Mouse (Mus musculus): ENCODE results near the gene Mapkap1.

Mapkap1 gene

GRCm38 (mm10) chr2:34638955-34639650 lies 232.5 kb downstream of the Mapkap1 start:
- peak; percentile 95 for DNase-seq

GRCm38 (mm10) chr2:34639725-34640124 lies 233.2 kb downstream of the Mapkap1 start:
- DNase-seq = no peak

GRCm38 (mm10) chr2:34642351-34642750 lies 235.8 kb downstream of the Mapkap1 start:
- DNase-seq = no peak

- DNase-seq = no peak
Measured at GRCm38 (mm10) chr2:34644571-34645526, 238.3 kb downstream of the Mapkap1 start.

- DNase-seq = peak; percentile 86
Measured at GRCm38 (mm10) chr2:34645851-34646540, 239.4 kb downstream of the Mapkap1 start.

- no peak for DNase-seq
Measured at GRCm38 (mm10) chr2:34646541-34646865, 239.9 kb downstream of the Mapkap1 start.

- DNase-seq = peak; percentile 47
Measured at GRCm38 (mm10) chr2:34647410-34647809, 240.8 kb downstream of the Mapkap1 start.

GRCm38 (mm10) chr2:34667820-34668219 lies 261.2 kb downstream of the Mapkap1 start:
- DNase-seq = no peak

- no peak for DNase-seq
Measured at GRCm38 (mm10) chr2:34668440-34669191, 262.0 kb downstream of the Mapkap1 start.

GRCm38 (mm10) chr2:34669203-34669746 lies 262.7 kb downstream of the Mapkap1 start:
- DNase-seq = no peak

GRCm38 (mm10) chr2:34670470-34670869 lies 263.9 kb downstream of the Mapkap1 start:
- no peak for DNase-seq

- DNase-seq = peak; percentile 71
Measured at GRCm38 (mm10) chr2:34671385-34672026, 264.9 kb downstream of the Mapkap1 start.

GRCm38 (mm10) chr2:34673846-34674245 lies 267.3 kb downstream of the Mapkap1 start:
- DNase-seq = peak; percentile 12

Measured in kidney, postnatal 10 days (tissue).